Mouse (Mus musculus) hematopoietic stem cell, adult 5-6 weeks (primary cell): ENCODE data around the gene Aaed1. TPM values are rescaled to one million over a fixed set of nuclear protein-coding genes. Genes with fewer than 3 reads are reported as not detected.

Source experiments
- ATAC-seq, 2 experiments: fragments of 125-278 bp in 1 of 2; replicated peaks in 1 of 2; 2 replicates each; pipeline ENCODE4 v1.8.0; 2016 to 2017; ENCODE audit warnings: inconsistent platforms in 2 of 2, mild to moderate bottlenecking in 2 of 2, moderate number of reproducible peaks in 2 of 2, low read depth in 1 of 2, moderate TSS enrichment in 1 of 2; ENCODE audit not compliant: low FRiP score in 2 of 2, poor library complexity in 2 of 2, severe bottlenecking in 2 of 2, insufficient read depth in 1 of 2, low TSS enrichment in 1 of 2
- total RNA-seq: library from RNA; stranded (forward); fragments of 172-1452, 232-1000 nt; gene quantifications from 2 replicates; pipeline ENCODE4 v1.2.3, GENCODE M21; 2017

Aaed1 gene
- total RNA-seq, 1 experiment from 2014 or later, result 103 TPM

DNA sequence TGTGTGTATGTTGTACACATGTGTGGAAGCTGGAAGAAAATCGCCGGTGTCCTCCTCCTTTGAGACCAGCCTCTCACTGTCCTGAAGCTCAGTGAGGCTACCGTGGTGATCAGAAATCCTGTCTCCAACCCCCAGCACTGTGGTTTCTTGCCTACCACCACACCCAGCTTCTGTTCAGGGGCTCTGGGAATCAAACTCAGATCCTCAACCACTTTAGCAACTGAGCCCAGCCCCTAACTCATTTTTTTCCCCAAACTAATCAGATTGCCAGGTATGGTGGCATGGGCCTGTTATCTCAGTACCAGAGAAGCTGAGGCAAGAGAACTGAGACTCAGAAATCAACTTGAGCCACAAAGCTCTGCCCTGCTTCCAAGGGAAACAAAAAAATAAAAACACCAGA is 76.7 kb downstream of the Aaed1 start:
- no peak for ATAC-seq

DNA sequence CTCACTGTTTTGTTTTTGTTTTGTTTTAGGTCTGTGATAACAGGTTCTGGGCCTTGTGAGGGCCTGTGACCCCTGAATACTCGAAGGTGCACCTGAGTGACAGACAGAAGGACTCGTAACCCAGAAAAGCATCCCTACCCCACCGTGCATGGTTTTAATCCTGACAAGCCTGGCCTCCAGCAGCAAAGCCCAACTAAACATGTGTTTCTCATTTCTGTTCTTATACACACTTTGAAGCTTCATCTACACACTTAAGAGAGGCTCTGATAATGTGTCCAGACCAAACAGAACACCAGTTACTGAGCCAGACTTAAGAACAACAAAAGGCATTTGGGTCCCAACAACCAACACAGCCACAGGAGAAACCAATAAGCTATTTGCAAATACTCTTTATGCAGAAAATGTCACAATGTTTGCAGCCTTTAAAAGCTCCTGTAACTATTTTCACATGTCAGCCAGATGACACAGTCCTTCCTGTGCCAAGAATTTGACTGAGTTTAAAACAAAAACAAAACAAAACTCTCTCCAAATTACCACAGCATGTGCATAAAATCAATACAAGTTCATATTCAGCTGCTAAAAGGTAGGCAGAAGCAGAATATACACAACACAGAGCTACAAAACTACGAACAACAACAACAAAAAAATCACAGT is 77.3 kb downstream of the Aaed1 start:
- ATAC-seq, result no peak

DNA sequence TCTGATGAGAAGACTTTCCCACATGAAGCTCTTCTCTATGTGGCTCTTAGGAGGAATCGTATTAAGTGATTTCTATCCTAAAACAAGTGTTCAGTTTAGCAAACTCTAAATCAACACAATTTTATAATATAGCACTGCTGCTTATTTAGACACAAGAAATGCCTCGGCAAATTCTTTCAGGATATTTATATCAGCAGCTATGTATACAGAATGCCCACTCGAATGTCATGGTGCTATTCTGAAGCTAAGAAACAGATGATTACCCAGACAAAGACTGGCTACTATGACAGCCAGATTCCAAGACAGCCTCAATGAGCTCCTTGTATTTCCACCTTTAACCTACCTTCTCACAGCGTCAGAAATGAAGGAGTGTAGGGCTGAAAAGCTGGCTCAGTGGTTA is 79.4 kb downstream of the Aaed1 start:
- no peak for ATAC-seq

DNA sequence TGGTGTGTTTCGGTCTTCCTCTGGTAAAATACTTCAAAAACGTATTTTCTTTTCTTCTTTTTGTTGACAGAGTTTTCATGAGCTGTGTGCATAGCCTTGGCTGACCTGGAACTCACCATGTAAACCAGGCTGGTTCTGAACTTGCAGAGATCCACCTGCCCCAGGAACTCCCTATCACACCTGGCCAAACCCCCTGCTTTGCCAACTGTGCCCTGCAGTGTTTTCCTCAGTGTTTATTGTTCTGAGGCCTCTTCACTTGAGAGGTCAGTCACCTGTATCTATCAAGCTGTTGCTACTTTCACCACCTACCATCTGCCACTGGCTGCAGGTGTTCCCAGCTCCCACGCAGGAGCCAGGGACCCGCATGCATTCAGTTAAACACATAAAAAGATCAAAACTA is 85.8 kb downstream of the Aaed1 start:
- ATAC-seq, result no peak

DNA sequence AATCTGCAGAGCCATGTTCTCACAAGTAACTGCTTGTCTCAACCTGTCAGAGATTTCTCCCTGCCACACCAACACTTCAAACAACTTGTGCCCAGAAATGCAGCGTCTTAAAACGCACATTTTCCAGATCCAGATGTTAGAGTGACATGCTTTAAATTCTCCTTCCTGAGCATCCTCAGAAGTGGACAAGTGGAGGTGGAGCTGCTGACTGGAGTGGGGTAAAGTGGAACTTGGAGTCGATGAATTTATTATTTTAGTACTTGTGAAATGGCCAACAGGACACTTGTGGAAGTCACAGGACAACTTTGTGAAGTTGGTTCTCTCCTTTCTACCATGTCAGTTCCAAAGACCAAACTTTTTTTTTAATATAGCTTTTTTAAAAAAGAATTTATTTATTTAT is 86.8 kb downstream of the Aaed1 start:
- ATAC-seq, result no peak

Other genes with a start within 250 kb of the Aaed1 start
- not detected in 2 replicates for gene Hsd17b3, start 223.5 kb downstream of the Aaed1 start, total RNA-seq
- gene Slc35d2, start 183.3 kb downstream of the Aaed1 start, total RNA-seq, result 23.4 and 24.6 TPM in 2 replicates
- 70.6 and 125 TPM in 2 replicates for gene Zfp367, start 159.5 kb downstream of the Aaed1 start, total RNA-seq
- gene Habp4, start 150.9 kb downstream of the Aaed1 start, total RNA-seq, result 2.5 and 4.8 TPM in 2 replicates
- gene Cdc14b, start 37.4 kb downstream of the Aaed1 start, total RNA-seq, result 3.9 and 12.3 TPM in 2 replicates
- 84.4 and 135 TPM in 2 replicates for gene Ctsl, start 58.2 kb upstream of the Aaed1 start, total RNA-seq
- 6.1 and 6.4 TPM in 2 replicates for gene Cdk20, start 119.6 kb upstream of the Aaed1 start, total RNA-seq
- not detected in 2 replicates for gene Fam240b, start 185.1 kb upstream of the Aaed1 start, total RNA-seq